Mouse (Mus musculus) C2C12 (cell line): ENCODE data around the gene Ppp2r5a.

Experiments used
- CTCF ChIP-seq: IDR thresholded peaks from one replicate; pipeline ENCODE4 v1.5.1; 2011; ENCODE audit not compliant: control insufficient read depth, insufficient read depth, insufficient read length
- MAX ChIP-seq: IDR thresholded peaks from one replicate; pipeline ENCODE4 v1.6.1; 2011; ENCODE audit warnings: mild to moderate bottlenecking, control low read depth
- USF1 ChIP-seq: IDR thresholded peaks from one replicate; pipeline ENCODE4 v1.6.1; 2011; ENCODE audit warnings: low read depth, mild to moderate bottlenecking, control low read depth, moderate library complexity

- TF ChIP-seq MAX (no peak), CTCF (no peak), USF1 (no peak)
These were observed 52.7 kb downstream of the Ppp2r5a start for GRCm38 (mm10) chr1:191350355-191350754.
